Mouse (Mus musculus): ENCODE data around the gene Arf4. TPM values are rescaled to one million over a fixed set of nuclear protein-coding genes. Genes with fewer than 3 reads are reported as not detected.
"Not testable (repeated sequence)": the region's sequence is repeated elsewhere in the genome, so short reads cannot be mapped to it uniquely, and the experiment has no call there.

The Arf4 gene
- polyA plus RNA-seq, 1 experiment from 2014 or later: 713 TPM

DNA sequence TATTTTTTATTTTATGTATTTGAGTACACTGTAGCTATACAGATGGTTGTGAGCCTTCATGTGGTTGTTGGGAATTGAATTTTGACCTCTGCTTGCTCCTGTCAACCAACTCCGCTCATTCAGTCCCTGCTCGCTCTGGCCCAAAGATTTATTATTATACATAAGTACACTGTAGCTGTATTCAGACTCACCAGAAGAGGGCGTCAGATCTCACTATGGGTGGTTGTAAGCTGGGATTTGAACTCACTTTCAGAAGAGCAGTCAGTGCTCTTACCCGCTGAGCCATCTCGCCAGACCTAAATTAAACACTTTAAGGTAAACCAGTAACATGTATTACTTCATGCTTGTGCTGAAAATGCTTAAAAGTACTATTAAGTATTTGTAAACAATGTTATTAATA is 67.4 kb downstream of the Arf4 start:
- H3K4me1 ChIP-seq; H3K9ac ChIP-seq; H3K9me3 ChIP-seq; ATAC-seq (ENCODE audit: low FRiP score, low read depth); H3K36me3 ChIP-seq; H3K4me2 ChIP-seq (replicated peaks); H3K27ac ChIP-seq; H3K27me3 ChIP-seq; H3K4me3 ChIP-seq: not testable (repeated sequence)
- 84% methylated on average over 5 of the region's 5 CpGs for WGBS

Small RNA genes within 50 kb of the gene (microRNA-seq; reads per million reads assigned to microRNA genes)
- gene Mir7672: not detected

Other genes with a start within 250 kb of the Arf4 start
- 15.3 and 16.4 TPM in 2 replicates for gene Slmap, start 103.1 kb upstream of the Arf4 start, polyA plus RNA-seq (2015; fragmentation: Nextera tagmentation; extraction: Ambion mirVana)
- gene Dennd6a, start 64.2 kb upstream of the Arf4 start, polyA plus RNA-seq (2015; fragmentation: Nextera tagmentation; extraction: Ambion mirVana): 27.7 and 28.1 TPM in 2 replicates
- gene Pde12, start 31.8 kb downstream of the Arf4 start, polyA plus RNA-seq (2015; fragmentation: Nextera tagmentation; extraction: Ambion mirVana): 9.4 and 10.0 TPM in 2 replicates
- gene Dnah12, start 55.2 kb downstream of the Arf4 start, polyA plus RNA-seq (2015; fragmentation: Nextera tagmentation; extraction: Ambion mirVana): 0.04 and 0.06 TPM in 2 replicates

Measured in limb, embryonic 13.5 days (tissue).